Mouse (Mus musculus) stomach, embryonic 15.5 days (tissue): Measurements from ENCODE around the gene Ldb2. TPM values are rescaled to one million over a fixed set of nuclear protein-coding genes. Genes with fewer than 3 reads are reported as not detected.
A peak's percentile ranks its signal among the peaks of the same experiment; 100 is the strongest.

Source experiments
- ATAC-seq: fragments of 200-750 bp; cut with Nextera tagmentation; 2 replicates; pipeline ENCODE4 v1.8.0; 2017; ENCODE audit warnings: low read depth, moderate number of reproducible peaks, moderate TSS enrichment; ENCODE audit not compliant: insufficient read depth, low FRiP score
- H3K27ac ChIP-seq: fragments of 300-500 bp; sonication (generic); 2 replicates; pipeline ENCODE4 v1.5.1; 2015; ENCODE audit warnings: mild to moderate bottlenecking, inconsistent platforms
- H3K27me3 ChIP-seq: fragments of 300-500 bp; sonication (generic); replicated peaks from 2 replicates; pipeline ENCODE4 v1.6.1; 2015; ENCODE audit warnings: inconsistent platforms
- H3K36me3 ChIP-seq: fragments of 300-500 bp; sonication (generic); 2 replicates; pipeline ENCODE4 v1.6.1; 2015; ENCODE audit warnings: inconsistent platforms
- H3K4me1 ChIP-seq: fragments of 300-500 bp; sonication (generic); 2 replicates; pipeline ENCODE4 v1.6.1; 2015; ENCODE audit warnings: inconsistent platforms
- H3K4me2 ChIP-seq: fragments of 300-500 bp; sonication (generic); 2 replicates; pipeline ENCODE4 v1.6.1; 2015; ENCODE audit warnings: mild to moderate bottlenecking, inconsistent platforms
- H3K4me3 ChIP-seq: fragments of 300-500 bp; sonication (generic); replicated peaks from 2 replicates; pipeline ENCODE4 v1.5.1; 2015; ENCODE audit warnings: inconsistent platforms
- H3K9ac ChIP-seq: fragments of 300-500 bp; sonication (generic); 2 replicates; pipeline ENCODE4 v1.6.1; 2015; ENCODE audit warnings: inconsistent platforms
- H3K9me3 ChIP-seq: fragments of 300-500 bp; sonication (generic); 2 replicates; pipeline ENCODE4 v1.6.1; 2016; ENCODE audit warnings: inconsistent platforms
- WGBS: fragments of 180-500 bp; shearing (Covaris S2); methylation state at CpG from one replicate; pipeline ENCODE4 v1.1.7; 2015; 5-methylcytosine and 5-hydroxymethylcytosine counted together
- polyA plus RNA-seq: library from polyadenylated mRNA; unstranded; fragments of >200 nt; fragmentation: Nextera tagmentation; extraction: Ambion mirVana; gene quantifications from 2 replicates; pipeline ENCODE4 v1.2.1, GENCODE M21; 2015

Ldb2 gene
- 41.4 and 42.8 TPM in 2 replicates for polyA plus RNA-seq

GRCm38 (mm10) chr5:44799053-44799860 lies at the start of gene Ldb2:
TSS of gene Ldb2 (minus strand) at chr5:44799680.
- H3K27me3 ChIP-seq: no peaks in the 10 kb centered on the region
- H3K4me3 ChIP-seq: peak within 1 kb of the TSS; percentile 38
- peak; percentile 89 for ATAC-seq
- peak within 1 kb of the TSS; percentile 70 for H3K27ac ChIP-seq
- no peaks in the 10 kb centered on the region for H3K36me3 ChIP-seq
- under 1% methylated on average over 18 of the region's 19 CpGs for WGBS
- H3K9me3 ChIP-seq: no peaks in the 10 kb centered on the region
- peak within 1 kb of the TSS; percentile 26; the same call in 1 of the 2 replicates for H3K9ac ChIP-seq
- peak within 1 kb of the TSS; percentile 47 for H3K4me2 ChIP-seq
- peaks cover 8% of the 10 kb centered on the region; the same call in 1 of the 2 replicates for H3K4me1 ChIP-seq

GRCm38 (mm10) chr5:44831287-44831686 lies 31.8 kb upstream of the Ldb2 start:
- no peaks in the 10 kb centered on the region for H3K9me3 ChIP-seq
- H3K9ac ChIP-seq: no peak overlapping the region
- WGBS: 64% methylated on average over 5 of the region's 5 CpGs
- H3K4me1 ChIP-seq: no peaks in the 10 kb centered on the region
- H3K4me3 ChIP-seq: no peak overlapping the region
- H3K27ac ChIP-seq: no peak overlapping the region
- no peak overlapping the region for H3K4me2 ChIP-seq
- H3K36me3 ChIP-seq: no peaks in the 10 kb centered on the region
- H3K27me3 ChIP-seq: no peaks in the 10 kb centered on the region
- no peak for ATAC-seq

DNA sequence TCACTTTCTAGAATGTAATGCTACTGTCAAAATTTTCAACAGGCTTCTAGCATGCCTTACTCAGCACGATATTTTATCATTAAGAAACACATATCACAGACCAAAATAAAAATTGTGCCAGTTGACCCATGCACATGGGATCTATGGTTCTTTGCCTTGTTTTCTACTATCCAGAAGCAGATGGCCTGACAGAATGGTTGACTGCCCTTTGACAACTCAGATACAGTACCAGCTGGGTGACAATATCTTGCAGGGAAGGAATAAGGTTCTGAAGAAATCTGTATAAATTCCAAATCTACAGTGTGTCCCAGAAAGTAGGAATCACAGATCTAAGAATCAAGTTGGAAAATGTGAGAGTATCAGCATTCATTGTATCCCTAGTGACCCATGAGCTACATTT lies 16.0 kb upstream of the Ldb2 start:
- no peak overlapping the region for H3K4me3 ChIP-seq
- H3K27me3 ChIP-seq: no peaks in the 10 kb centered on the region
- no peak for ATAC-seq
- H3K9ac ChIP-seq: no peak overlapping the region
- no peaks in the 10 kb centered on the region for H3K4me1 ChIP-seq
- no peak overlapping the region for H3K27ac ChIP-seq
- 83% methylated on average over 1 of the region's 1 CpGs for whole genome bisulfite sequencing
- H3K36me3 ChIP-seq: no peaks in the 10 kb centered on the region
- no peaks in the 10 kb centered on the region for H3K9me3 ChIP-seq
- H3K4me2 ChIP-seq: no peak overlapping the region

GRCm38 (mm10) chr5:44805960-44806359 lies 6.5 kb upstream of the Ldb2 start:
- no peaks in the 10 kb centered on the region for H3K27me3 ChIP-seq
- no peaks in the 10 kb centered on the region for H3K4me1 ChIP-seq
- no peak overlapping the region for H3K27ac ChIP-seq
- no peak overlapping the region for H3K4me3 ChIP-seq
- no peak for ATAC-seq
- WGBS: 74% methylated on average over 2 of the region's 2 CpGs
- no peaks in the 10 kb centered on the region for H3K9me3 ChIP-seq
- H3K36me3 ChIP-seq: no peaks in the 10 kb centered on the region
- no peak overlapping the region for H3K4me2 ChIP-seq
- no peak overlapping the region for H3K9ac ChIP-seq

- no peak for ATAC-seq
- H3K36me3 ChIP-seq: no peaks in the 10 kb centered on the region
- peak overlapping the region; percentile 71 for H3K27ac ChIP-seq
- H3K4me3 ChIP-seq: no peak overlapping the region
- no peaks in the 10 kb centered on the region for H3K27me3 ChIP-seq
- no peaks in the 10 kb centered on the region for H3K9me3 ChIP-seq
- peaks cover 8% of the 10 kb centered on the region; the same call in 1 of the 2 replicates for H3K4me1 ChIP-seq
- no peak overlapping the region for H3K9ac ChIP-seq
- WGBS: 22% methylated on average over 3 of the region's 3 CpGs
- H3K4me2 ChIP-seq: no peak overlapping the region
These were observed 1.6 kb upstream of the Ldb2 start for GRCm38 (mm10) chr5:44801100-44801499.

DNA sequence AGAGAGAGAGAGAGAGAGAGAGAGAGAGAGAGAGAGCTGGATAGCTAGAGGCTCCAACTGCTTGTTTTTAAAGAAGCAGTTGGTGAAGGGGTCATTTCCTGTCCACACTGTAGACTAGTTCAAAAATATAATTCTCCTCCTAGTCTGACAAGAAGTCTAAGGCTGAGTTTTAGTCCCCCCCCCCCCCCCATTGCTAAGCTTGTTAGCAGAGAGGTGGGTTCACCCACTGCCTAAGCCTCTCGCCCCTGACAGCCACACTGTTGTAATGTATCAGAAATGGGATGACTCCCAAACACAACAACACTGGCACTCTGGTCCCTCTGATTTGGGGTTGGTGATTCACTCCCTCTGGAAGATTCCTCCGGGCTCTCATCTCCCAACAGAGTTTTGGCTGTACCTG lies 381 bp upstream of the Ldb2 start:
- H3K4me2 ChIP-seq: peak overlapping the region; percentile 47
- no peak overlapping the region for H3K9ac ChIP-seq
- ATAC-seq: peak; percentile 21; the same call in 1 of the 2 replicates
- peak overlapping the region; percentile 38 for H3K4me3 ChIP-seq
- peaks cover 8% of the 10 kb centered on the region; the same call in 1 of the 2 replicates for H3K4me1 ChIP-seq
- no peaks in the 10 kb centered on the region for H3K36me3 ChIP-seq
- no peaks in the 10 kb centered on the region for H3K9me3 ChIP-seq
- H3K27ac ChIP-seq: peak overlapping the region; percentile 16; the same call in 1 of the 2 replicates
- 38% methylated on average over 2 of the region's 2 CpGs for WGBS
- H3K27me3 ChIP-seq: no peaks in the 10 kb centered on the region

DNA sequence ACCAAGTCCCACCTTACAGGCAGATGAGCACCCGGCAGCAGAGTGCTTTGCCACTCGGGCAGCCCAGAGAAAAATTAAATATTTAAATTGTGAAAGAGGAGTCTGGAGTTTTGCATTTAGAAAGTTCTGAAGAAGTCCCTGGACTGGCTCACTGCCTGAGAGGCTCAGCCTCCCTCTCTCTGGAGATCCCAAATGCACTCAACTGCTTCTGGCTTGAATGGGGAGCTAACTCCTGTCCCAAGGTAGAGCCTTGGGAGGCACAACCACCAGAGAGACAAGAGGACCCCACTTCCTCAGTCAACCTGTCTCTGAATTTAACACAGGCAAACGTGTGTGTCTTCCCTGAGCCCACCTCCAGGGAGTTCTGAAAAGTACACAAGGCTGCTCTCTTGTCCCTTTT lies 987 bp downstream of the Ldb2 start:
- Histone ChIP-seq H3K27ac (peak overlapping the region; percentile 70; the same call in 1 of the 2 replicates), H3K4me1 (peaks cover 8% of the 10 kb centered on the region; the same call in 1 of the 2 replicates)
- 5% methylated on average over 3 of the region's 3 CpGs for WGBS

GRCm38 (mm10) chr5:44798056-44798455 lies 1.4 kb downstream of the Ldb2 start:
- WGBS: 18% methylated on average over 2 of the region's 2 CpGs
- Histone ChIP-seq H3K27me3 (no peaks in the 10 kb centered on the region), H3K36me3 (no peaks in the 10 kb centered on the region), H3K27ac (peak overlapping the region; percentile 70; the same call in 1 of the 2 replicates), H3K9me3 (no peaks in the 10 kb centered on the region), H3K9ac (peak overlapping the region; percentile 26; the same call in 1 of the 2 replicates), H3K4me3 (peak overlapping the region; percentile 38), H3K4me1 (peaks cover 8% of the 10 kb centered on the region; the same call in 1 of the 2 replicates), H3K4me2 (peak overlapping the region; percentile 47)
- no peak for ATAC-seq

More for the DNA sequence above, 987 bp downstream of the Ldb2 start:
- H3K27me3 ChIP-seq: no peaks in the 10 kb centered on the region
- ATAC-seq: no peak
- no peaks in the 10 kb centered on the region for H3K36me3 ChIP-seq
- peak overlapping the region; percentile 38 for H3K4me3 ChIP-seq
- H3K4me2 ChIP-seq: peak overlapping the region; percentile 47
- no peaks in the 10 kb centered on the region for H3K9me3 ChIP-seq
- peak overlapping the region; percentile 26; the same call in 1 of the 2 replicates for H3K9ac ChIP-seq

GRCm38 (mm10) chr5:44784591-44784990 lies 14.9 kb downstream of the Ldb2 start:
- H3K4me3 ChIP-seq: no peak overlapping the region
- no peak for ATAC-seq
- 67% methylated on average over 3 of the region's 3 CpGs for WGBS

DNA sequence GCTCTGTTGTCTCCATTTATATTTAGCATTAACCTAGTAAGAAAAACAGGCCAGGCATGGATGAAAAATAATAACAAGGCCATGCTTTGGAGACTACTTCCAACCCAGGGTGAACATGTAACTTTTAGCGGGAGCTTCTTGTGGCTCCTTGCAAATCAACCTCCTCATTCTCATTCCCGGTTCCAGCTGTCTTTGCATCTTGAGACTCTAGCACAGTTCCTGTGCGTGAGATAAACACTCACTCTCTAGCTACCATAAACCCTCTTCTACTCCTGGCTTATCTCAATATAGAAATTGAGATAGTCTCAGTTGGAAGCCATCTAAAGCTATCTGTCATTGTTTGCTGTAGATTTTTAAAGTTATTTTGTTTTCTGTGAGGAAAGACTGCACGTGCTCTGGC lies 20.1 kb downstream of the Ldb2 start:
- H3K27me3 ChIP-seq: no peaks in the 10 kb centered on the region
- no peaks in the 10 kb centered on the region for H3K36me3 ChIP-seq
- no peak overlapping the region for H3K4me2 ChIP-seq
- no peak for ATAC-seq
- H3K4me3 ChIP-seq: no peak overlapping the region
- no peak overlapping the region for H3K27ac ChIP-seq
- no peaks in the 10 kb centered on the region for H3K9me3 ChIP-seq
- 0 out of 2 replicates have a peak, but pooled peaks cover 2% of the 10 kb centered on the region for H3K4me1 ChIP-seq
- H3K9ac ChIP-seq: no peak overlapping the region
- 77% methylated on average over 4 of the region's 4 CpGs for WGBS

More at GRCm38 (mm10) chr5:44784591-44784990, 14.9 kb downstream of the Ldb2 start:
- Histone ChIP-seq H3K4me1 (0 out of 2 replicates have a peak, but pooled peaks cover 3% of the 10 kb centered on the region), H3K9me3 (no peaks in the 10 kb centered on the region), H3K4me2 (no peak overlapping the region), H3K27ac (no peak overlapping the region), H3K9ac (no peak overlapping the region), H3K27me3 (no peaks in the 10 kb centered on the region), H3K36me3 (no peaks in the 10 kb centered on the region)

DNA sequence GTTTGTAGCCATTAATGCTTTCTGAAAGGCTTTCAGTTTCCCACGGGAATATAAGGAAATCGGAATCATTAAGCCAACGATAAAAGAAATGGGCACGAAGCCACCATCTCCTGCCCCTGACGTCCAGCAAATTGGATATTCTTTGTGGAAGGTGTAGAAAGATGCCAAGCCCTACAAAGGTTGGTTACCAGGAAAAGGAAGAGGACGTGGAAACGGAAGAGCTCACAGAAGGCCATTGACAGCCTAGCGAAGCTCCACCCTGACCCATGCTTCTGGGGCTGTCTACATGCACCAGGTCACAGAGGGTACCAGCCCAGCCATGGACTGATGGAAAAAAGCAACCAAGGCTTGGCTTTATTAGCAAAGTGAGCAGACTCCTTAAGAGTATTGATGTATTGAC lies 31.0 kb downstream of the Ldb2 start:
- Histone ChIP-seq H3K27ac (no peak overlapping the region), H3K4me2 (no peak overlapping the region), H3K4me3 (no peak overlapping the region), H3K9ac (no peak overlapping the region), H3K9me3 (no peaks in the 10 kb centered on the region), H3K36me3 (no peaks in the 10 kb centered on the region), H3K4me1 (no peaks in the 10 kb centered on the region), H3K27me3 (no peaks in the 10 kb centered on the region)
- 80% methylated on average over 8 of the region's 8 CpGs for WGBS
- no peak for ATAC-seq

- Histone ChIP-seq H3K27me3 (no peaks in the 10 kb centered on the region), H3K4me2 (no peak overlapping the region), H3K9ac (no peak overlapping the region), H3K4me3 (no peak overlapping the region), H3K9me3 (no peaks in the 10 kb centered on the region), H3K27ac (no peak overlapping the region), H3K4me1 (no peaks in the 10 kb centered on the region), H3K36me3 (no peaks in the 10 kb centered on the region)
- ATAC-seq: peak; percentile 90
- WGBS: 63% methylated on average over 7 of the region's 7 CpGs
These were observed 34.6 kb downstream of the Ldb2 start for GRCm38 (mm10) chr5:44764911-44765310.
